Mouse (Mus musculus) olfactory bulb, adult 2 months (tissue): Measurements from ENCODE around the gene Spata5. TPM values are rescaled to one million over a fixed set of nuclear protein-coding genes. Genes with fewer than 3 reads are reported as not detected.

ENCODE experiments used
- H3K27ac ChIP-seq: fragments of 200-500 bp; 2 replicates; pipeline ENCODE4 v1.5.1; 2012; ENCODE audit warnings: low read depth, low read length; ENCODE audit not compliant: insufficient read depth
- H3K4me1 ChIP-seq: fragments of 200-500 bp; 2 replicates; pipeline ENCODE4 v1.6.1; 2012; ENCODE audit warnings: low read length; ENCODE audit not compliant: control insufficient read depth, insufficient read depth
- H3K4me3 ChIP-seq: fragments of 200-500 bp; 2 replicates; pipeline ENCODE4 v1.5.1; 2012; ENCODE audit warnings: mild to moderate bottlenecking, low read depth, low read length, moderate library complexity; ENCODE audit not compliant: insufficient read depth
- CTCF ChIP-seq: fragments of 200-500 bp; IDR thresholded peaks from 2 replicates; pipeline ENCODE4 v1.5.1; 2012; ENCODE audit warnings: low read depth, mild to moderate bottlenecking, low read length, moderate library complexity; ENCODE audit not compliant: insufficient read depth
- POLR2A ChIP-seq: fragments of 200-500 bp; IDR thresholded peaks from 2 replicates; pipeline ENCODE4 v1.6.1; 2012; ENCODE audit warnings: mild to moderate bottlenecking, low read depth, low read length, moderate library complexity; ENCODE audit not compliant: insufficient read depth
- WGBS: fragments of 180-500 bp; shearing (Covaris S2); methylation state at CpG from one replicate; pipeline ENCODE4 v1.1.7; 2018; 5-methylcytosine and 5-hydroxymethylcytosine counted together
- polyA plus RNA-seq: library from polyadenylated mRNA; stranded (reverse); fragments of >200 nt; gene quantifications from 2 replicates; pipeline ENCODE4 v1.2.4, GENCODE M21; 2012; ENCODE audit warnings: low replicate concordance; ENCODE audit not compliant: missing spikeins, insufficient read depth, insufficient read length

Spata5 gene
- polyA plus RNA-seq, 1 experiment, result not detected

GRCm38 (mm10) chr3:37468170-37468569 lies 48.5 kb downstream of the Spata5 start:
- Histone ChIP-seq H3K4me1 (no peaks in the 10 kb centered on the region), H3K27ac (no peak overlapping the region), H3K4me3 (no peak overlapping the region)
- no peak for TF ChIP-seq POLR2A
- TF ChIP-seq CTCF, result no peak
- 96% methylated on average over 2 of the region's 2 CpGs for WGBS

- Histone ChIP-seq H3K27ac (no peak overlapping the region), H3K4me3 (no peak overlapping the region), H3K4me1 (no peaks in the 10 kb centered on the region)
- WGBS, result 77% methylated on average over 4 of the region's 4 CpGs
- no peak for TF ChIP-seq CTCF
- TF ChIP-seq POLR2A, result no peak
Observed at GRCm38 (mm10) chr3:37469353-37469752, 49.7 kb downstream of the Spata5 start.

- TF ChIP-seq POLR2A, result no peak
- no peak for TF ChIP-seq CTCF
- 98% methylated on average over 2 of the region's 2 CpGs for WGBS
- H3K4me3 ChIP-seq, result no peak overlapping the region
- no peak overlapping the region for H3K27ac ChIP-seq
- no peaks in the 10 kb centered on the region for H3K4me1 ChIP-seq
Observed at GRCm38 (mm10) chr3:37470867-37471266, 51.2 kb downstream of the Spata5 start.

GRCm38 (mm10) chr3:37472461-37472860 lies 52.8 kb downstream of the Spata5 start:
- H3K4me1 ChIP-seq, result no peaks in the 10 kb centered on the region
- TF ChIP-seq POLR2A (no peak), CTCF (no peak)
- H3K4me3 ChIP-seq, result no peak overlapping the region
- H3K27ac ChIP-seq, result no peak overlapping the region

GRCm38 (mm10) chr3:37476485-37476884 lies 56.8 kb downstream of the Spata5 start:
- H3K4me3 ChIP-seq, result no peak overlapping the region
- no peaks in the 10 kb centered on the region for H3K4me1 ChIP-seq
- TF ChIP-seq POLR2A, result no peak
- WGBS, result 86% methylated on average over 1 of the region's 1 CpGs
- H3K27ac ChIP-seq, result no peak overlapping the region

GRCm38 (mm10) chr3:37477438-37478188 lies 57.9 kb downstream of the Spata5 start:
- no peak for TF ChIP-seq CTCF
- Histone ChIP-seq H3K4me1 (no peaks in the 10 kb centered on the region), H3K4me3 (no peak overlapping the region), H3K27ac (no peak overlapping the region)
- 83% methylated on average over 7 of the region's 7 CpGs for WGBS

- whole genome bisulfite sequencing, result 93% methylated on average over 1 of the region's 1 CpGs
- Histone ChIP-seq H3K4me1 (no peaks in the 10 kb centered on the region), H3K27ac (no peak overlapping the region), H3K4me3 (no peak overlapping the region)
- TF ChIP-seq POLR2A, result no peak
Observed at GRCm38 (mm10) chr3:37479771-37480170, 60.1 kb downstream of the Spata5 start.

GRCm38 (mm10) chr3:37481295-37481694 lies 61.6 kb downstream of the Spata5 start:
- Histone ChIP-seq H3K4me3 (no peak overlapping the region), H3K27ac (no peak overlapping the region), H3K4me1 (no peaks in the 10 kb centered on the region)
- 95% methylated on average over 31 of the region's 31 CpGs for WGBS
- no peak for TF ChIP-seq CTCF
- TF ChIP-seq POLR2A, result no peak

- no peak overlapping the region for H3K27ac ChIP-seq
- no peaks in the 10 kb centered on the region for H3K4me1 ChIP-seq
- H3K4me3 ChIP-seq, result no peak overlapping the region
- 96% methylated on average over 1 of the region's 1 CpGs for WGBS
- no peak for TF ChIP-seq POLR2A
Observed at GRCm38 (mm10) chr3:37482720-37483119, 63.0 kb downstream of the Spata5 start.

GRCm38 (mm10) chr3:37483709-37484265 lies 64.1 kb downstream of the Spata5 start:
- WGBS, result 86% methylated on average over 4 of the region's 4 CpGs
- TF ChIP-seq CTCF (no peak), POLR2A (no peak)

More at GRCm38 (mm10) chr3:37483709-37484265, 64.1 kb downstream of the Spata5 start:
- no peak overlapping the region for H3K4me3 ChIP-seq
- H3K4me1 ChIP-seq, result no peaks in the 10 kb centered on the region
- H3K27ac ChIP-seq, result no peak overlapping the region
